Mouse (Mus musculus) brown adipose tissue, adult 24 weeks (tissue): ENCODE results near the gene Esp18. TPM values are rescaled to one million over a fixed set of nuclear protein-coding genes. Genes with fewer than 3 reads are reported as not detected.

Experiments
- H3K27ac ChIP-seq: fragments of 200-500 bp; replicated peaks from 2 replicates; pipeline ENCODE4 v1.5.1; 2012; ENCODE audit warnings: low read depth, mild to moderate bottlenecking, low read length
- H3K4me1 ChIP-seq: fragments of 200-500 bp; 2 replicates; pipeline ENCODE4 v1.6.1; 2012; ENCODE audit warnings: low read length, mixed read lengths; ENCODE audit not compliant: control insufficient read depth, insufficient read depth, insufficient read length
- H3K4me3 ChIP-seq: fragments of 200-500 bp; 2 replicates; pipeline ENCODE4 v1.5.1; 2012; ENCODE audit warnings: low read depth, mild to moderate bottlenecking, low read length, moderate library complexity; ENCODE audit not compliant: insufficient read depth
- polyA plus RNA-seq: library from polyadenylated mRNA; stranded (reverse); fragments of >200 nt; gene quantifications from 2 replicates; pipeline ENCODE4 v1.2.4, GENCODE M21; 2012; ENCODE audit not compliant: missing spikeins, insufficient read depth, insufficient read length

Gene Esp18
- not detected in 2 replicates for polyA plus RNA-seq

- Histone ChIP-seq H3K4me3 (no peak within 1 kb of the TSS), H3K27ac (no peak within 1 kb of the TSS), H3K4me1 (no peaks in the 10 kb centered on the region)
These were observed at the start of gene Esp18 for GRCm38 (mm10) chr17:39406059-39406458. Gene Esp18 (plus strand): TSS chr17:39406359.

- Histone ChIP-seq H3K4me1 (no peaks in the 10 kb centered on the region), H3K27ac (no peak overlapping the region), H3K4me3 (no peak overlapping the region)
These were observed 42.8 kb upstream of the Esp18 start for GRCm38 (mm10) chr17:39363316-39363715.

Other genes starting within 250 kb of the Esp18 start
- gene Esp16, start 129.8 kb downstream of the Esp18 start, polyA plus RNA-seq, result not detected in 2 replicates
- gene Esp15, start 234.6 kb downstream of the Esp18 start, polyA plus RNA-seq, result not detected in 2 replicates